17 mouse cellular contexts compared by ENCODE assay signal in genomic region chr2:180889271-180889920, GRCm38 (mm10). TPM values are rescaled to one million over a fixed set of nuclear protein-coding genes. Genes with fewer than 3 reads are reported as not detected.
A peak's percentile ranks its signal among the peaks of the same experiment; 100 is the strongest.
DNase-seq lines count a peak whose midpoint lies in the region; ATAC-seq and TF ChIP-seq lines count a peak whose summit lies in the region.
"Had no signal": no experiment of that assay in that cellular context is flagged by ENCODE, and none has a peak within 500 bp of the region (broad histone marks: within the 10 kb centered on the region; RNA-seq: fewer than 3 reads in every experiment).

No protein-coding gene starts in this region.

- peak; percentile 76 for DNase-seq in retina, postnatal 1 day
- DNase-seq in retina, embryonic 14.5 days (ENCODE audit: low spot score), result no peak
- no peak for DNase-seq in forebrain, postnatal 0 days
- no peak for DNase-seq in left cerebral cortex, adult 8-10 months (ENCODE audit: low spot score in 2 of 2)
- no peak for DNase-seq in adrenal gland, postnatal 4 days (ENCODE audit: low spot score in 2 of 2)
- no peak for DNase-seq in lung, postnatal 4 days
- no peak for DNase-seq in urinary bladder, adult 2 months (ENCODE audit: low spot score)
- DNase-seq: heart, adult 2 months; lung, adult 2 months had no signal

- peak overlapping the region; percentile 61 for H3K4me2 ChIP-seq in forebrain, postnatal 0 days (ENCODE audit: low read depth)
- peak overlapping the region; percentile 75 for H3K4me2 ChIP-seq in midbrain, embryonic 13.5 days (replicated peaks)
- H3K4me2 ChIP-seq: limb, embryonic 13.5 days had no signal

- H3K9me3 ChIP-seq in forebrain, postnatal 0 days (ENCODE audit: low read length), result no peaks in the 10 kb centered on the region
- no peaks in the 10 kb centered on the region for H3K9me3 ChIP-seq in midbrain, embryonic 13.5 days
- H3K9me3 ChIP-seq: limb, embryonic 13.5 days had no signal

- ATAC-seq in forebrain, postnatal 0 days, result no peak
- no peak for ATAC-seq in midbrain, embryonic 13.5 days

- 0 out of 2 replicates have a peak overlapping the region, but pooled peaks have one; percentile 31 for H3K9ac ChIP-seq in forebrain, postnatal 0 days
- H3K9ac ChIP-seq in midbrain, embryonic 13.5 days (replicated peaks), result peak overlapping the region; percentile 66
- H3K9ac ChIP-seq: limb, embryonic 13.5 days had no signal

- H3K27me3 ChIP-seq in forebrain, postnatal 0 days (ENCODE audit: insufficient read depth, low read length), result no peaks in the 10 kb centered on the region; the same call in none of the 2 replicates
- H3K27me3 ChIP-seq in midbrain, embryonic 13.5 days, result no peaks in the 10 kb centered on the region

- peak overlapping the region; percentile 99 for H3K27ac ChIP-seq in forebrain, postnatal 0 days (ENCODE audit: low read depth, low read length)
- H3K27ac ChIP-seq in midbrain, embryonic 13.5 days, result peak overlapping the region; percentile 100
- H3K27ac ChIP-seq: heart, adult 2 months; kidney, postnatal 0 days; limb, embryonic 13.5 days had no signal

- no peak overlapping the region for H3K4me3 ChIP-seq in forebrain, postnatal 0 days (ENCODE audit: low read depth, low read length)
- H3K4me3 ChIP-seq in midbrain, embryonic 13.5 days (replicated peaks), result peak overlapping the region; percentile 98
- H3K4me3 ChIP-seq: heart, adult 2 months; limb, embryonic 13.5 days had no signal

- peaks cover 15% of the 10 kb centered on the region; the same call in 1 of the 2 replicates for H3K4me1 ChIP-seq in forebrain, postnatal 0 days (ENCODE audit: insufficient read depth)
- H3K4me1 ChIP-seq in midbrain, embryonic 13.5 days (replicated peaks), result peaks cover 74% of the 10 kb centered on the region

- TF ChIP-seq CTCF in forebrain, postnatal 0 days (IDR thresholded peaks at IDR 0.05; ENCODE audit: low read depth), result no peak

- H3K36me3 ChIP-seq in forebrain, postnatal 0 days (ENCODE audit: insufficient read depth), result no peaks in the 10 kb centered on the region
- 0 out of 2 replicates have a peak, but pooled peaks cover 5% of the 10 kb centered on the region for H3K36me3 ChIP-seq in midbrain, embryonic 13.5 days
- H3K36me3 ChIP-seq: limb, embryonic 13.5 days had no signal

- WGBS in forebrain, postnatal 0 days, result 12% methylated on average over 18 of the region's 19 CpGs
- WGBS in midbrain, embryonic 13.5 days, result 4% methylated on average over 19 of the region's 19 CpGs

RNA-seq across cellular contexts. Expression of gene Ythdf1, which starts 31.4 kb away (rescaled TPM):
- 26.0 and 31.2 TPM in 2 replicates for total RNA-seq in forebrain, postnatal 0 days (2014; rRNA removed)
- 49.9 and 51.7 TPM in 2 replicates for polyA plus RNA-seq in forebrain, postnatal 0 days (2015; fragmentation: Nextera tagmentation; extraction: Ambion mirVana)
- 37.7 and 47.2 TPM in 2 replicates for polyA plus RNA-seq in midbrain, embryonic 13.5 days (2015; fragmentation: Nextera tagmentation; extraction: Ambion mirVana)
- total RNA-seq in left cerebral cortex, adult 8-10 months (2022), result 10 to 100 TPM; 50.1 to 54.1 (median 52.4) TPM
- total RNA-seq in adrenal gland, postnatal 4 days (2021), result 10 to 100 TPM; 58.7 to 64.4 TPM
- 40.2 and 41.6 TPM in 2 replicates for polyA plus RNA-seq in urinary bladder, adult 2 months (2012; rRNA removed)

RNA-seq across cellular contexts. Expression of gene Birc7, which starts 39.4 kb away (rescaled TPM):
- 0.38 TPM in 1 of 2 replicates, not detected in the other for total RNA-seq in forebrain, postnatal 0 days (2014; rRNA removed)
- polyA plus RNA-seq in forebrain, postnatal 0 days (2015; fragmentation: Nextera tagmentation; extraction: Ambion mirVana), result 0.13 and 0.24 TPM in 2 replicates
- 0.27 and 0.55 TPM in 2 replicates for polyA plus RNA-seq in midbrain, embryonic 13.5 days (2015; fragmentation: Nextera tagmentation; extraction: Ambion mirVana)
- total RNA-seq in left cerebral cortex, adult 8-10 months (2022), result not detected
- total RNA-seq in adrenal gland, postnatal 4 days (2021), result not detected
- not detected in 2 replicates for polyA plus RNA-seq in urinary bladder, adult 2 months (2012; rRNA removed)
- total RNA-seq: adrenal gland, adult 18-20 months; heart, adult 2 months; hematopoietic stem cell, adult 5-6 weeks; layer of hippocampus, postnatal 14 days; megakaryocyte-erythroid progenitor cell, adult 5-6 weeks had no signal
- polyA plus RNA-seq: heart, adult 2 months; kidney, postnatal 0 days; limb, embryonic 13.5 days; lung, adult 2 months; spleen, adult 2 months had no signal
